Mouse (Mus musculus) embryo, embryonic 9.5 days (tissue): ENCODE results near the gene Xpo6.

Experiments used
- DNase-seq: peaks from one replicate; pipeline ENCODE4 v3.0.0-alpha.2; 2017; ENCODE audit errors: extremely low spot score

The Xpo6 gene

GRCm38 (mm10) chr7:126200178-126200996 is at the start of gene Xpo6:
Xpo6 (minus strand) TSS chr7:126200501.
- peak; percentile 95 for DNase-seq

GRCm38 (mm10) chr7:126249986-126250385 is 49.7 kb upstream of the Xpo6 start:
- DNase-seq, result no peak

DNA sequence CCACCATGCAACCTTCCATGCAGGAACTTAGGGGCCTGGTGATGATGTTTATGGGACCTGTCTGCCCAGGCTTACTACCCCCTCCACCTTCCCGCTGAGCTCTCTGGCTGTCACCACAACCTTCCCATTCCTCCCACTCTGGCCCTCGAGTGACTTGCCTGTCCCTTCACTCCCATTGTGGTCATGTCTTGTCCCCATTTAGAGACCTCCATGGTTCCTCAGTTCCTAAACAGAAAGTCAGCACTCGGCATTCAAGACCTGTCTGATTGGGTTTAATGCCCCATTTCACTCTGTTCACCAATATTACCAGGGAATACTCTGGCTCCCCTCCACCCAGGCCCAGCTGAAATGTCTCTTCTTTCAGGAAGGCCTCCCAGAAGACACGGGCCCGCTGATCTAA is 48.8 kb upstream of the Xpo6 start:
- no peak for DNase-seq

DNA sequence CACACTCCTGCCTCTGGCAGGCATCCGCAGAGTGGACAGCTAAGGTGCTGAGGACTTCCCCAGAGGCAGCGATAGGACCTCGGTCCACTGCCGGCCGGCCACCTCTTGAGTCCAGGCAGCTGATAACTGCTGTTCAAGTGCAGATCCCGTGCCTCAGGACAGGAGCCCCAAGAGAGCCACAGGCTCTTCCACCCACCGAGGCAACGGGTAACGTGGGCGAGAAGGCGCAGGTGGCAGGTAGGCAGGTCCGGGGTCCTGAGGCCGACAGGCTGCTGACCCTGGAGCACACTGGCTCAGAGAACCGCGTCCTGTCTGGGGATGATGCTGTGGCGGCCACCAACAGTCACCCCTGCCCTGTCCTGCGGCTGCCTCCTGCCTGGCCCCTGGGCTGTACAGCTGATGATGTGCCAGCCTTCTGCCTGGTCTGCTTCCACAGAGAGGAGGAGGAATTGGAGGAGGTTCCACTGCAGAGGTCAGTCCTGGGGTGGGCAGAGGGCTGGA is 48.4 kb upstream of the Xpo6 start:
- DNase-seq, result no peak

GRCm38 (mm10) chr7:126248088-126248487 is 47.8 kb upstream of the Xpo6 start:
- DNase-seq, result no peak

DNA sequence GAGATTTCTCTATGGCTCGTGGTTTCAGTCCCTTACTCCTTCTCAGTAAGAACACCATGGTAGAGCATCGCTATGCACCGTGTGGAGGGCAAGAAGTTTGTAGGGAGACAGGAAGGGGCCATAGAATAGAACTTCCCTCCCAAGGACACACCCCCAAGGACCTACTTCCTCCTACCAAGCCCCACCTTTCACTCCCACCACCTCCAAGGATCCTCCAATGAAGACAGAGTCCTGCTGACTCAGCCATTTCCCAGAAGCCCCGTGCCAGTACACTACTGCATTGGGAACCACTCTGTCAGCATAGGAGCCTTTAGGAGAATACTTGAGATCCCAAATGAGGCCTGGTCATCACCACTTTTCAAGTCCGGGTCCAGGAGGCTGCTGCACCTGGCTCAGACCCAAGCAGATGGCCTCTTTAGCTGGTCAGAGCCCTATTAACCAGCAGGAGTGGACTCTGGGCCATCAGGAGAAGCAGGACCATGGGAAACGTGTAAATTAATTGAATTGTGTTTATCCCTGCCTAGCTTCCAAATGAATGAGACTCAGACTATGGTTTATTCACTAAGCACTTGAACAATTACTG is 44.0 kb upstream of the Xpo6 start:
- no peak for DNase-seq

DNA sequence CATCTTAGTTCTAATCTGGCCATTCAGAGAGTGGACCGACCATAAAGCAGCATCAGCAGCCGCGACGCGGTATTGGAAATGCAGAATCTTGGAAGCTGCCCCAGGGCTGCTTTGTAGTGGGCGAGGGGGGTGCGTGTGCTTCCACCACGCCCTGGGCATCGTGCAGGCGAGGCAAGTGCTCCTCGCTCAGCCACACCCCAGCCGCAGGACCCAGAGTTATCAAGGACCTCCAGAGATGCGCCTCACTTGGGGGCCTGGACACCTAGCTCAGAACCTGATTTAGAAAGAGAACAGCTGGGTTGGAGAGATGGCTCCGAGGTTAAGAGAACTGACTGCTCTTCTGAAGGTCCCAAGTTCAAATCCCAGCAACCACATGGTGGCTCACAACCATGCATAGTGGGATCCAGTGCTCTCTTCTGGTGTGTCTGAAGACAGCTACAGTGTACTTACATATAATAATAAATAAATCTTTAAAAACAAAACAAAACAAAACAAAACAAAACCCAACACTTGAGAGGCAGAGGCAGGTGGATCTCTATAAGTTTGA is 40.6 kb upstream of the Xpo6 start:
- DNase-seq, result no peak

DNA sequence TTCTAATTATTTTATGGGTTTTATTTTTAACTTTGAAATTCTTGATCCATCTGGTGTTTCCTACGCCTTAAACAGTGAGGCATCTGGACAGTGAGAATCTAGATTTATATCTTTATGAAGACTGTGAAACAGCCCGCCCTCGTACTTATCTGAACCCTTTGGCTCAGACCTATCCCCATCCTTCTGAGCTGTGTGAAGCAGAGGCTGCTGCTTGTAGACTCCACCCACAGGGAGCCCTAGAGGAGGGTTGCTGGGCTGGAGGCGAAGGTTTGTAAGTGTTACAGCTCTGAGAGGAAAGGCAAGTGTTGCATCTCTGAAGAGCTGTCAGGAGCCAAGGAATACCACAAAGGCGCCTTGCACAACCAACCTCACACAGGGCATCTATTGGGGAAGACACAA is 36.5 kb upstream of the Xpo6 start:
- DNase-seq, result no peak

DNA sequence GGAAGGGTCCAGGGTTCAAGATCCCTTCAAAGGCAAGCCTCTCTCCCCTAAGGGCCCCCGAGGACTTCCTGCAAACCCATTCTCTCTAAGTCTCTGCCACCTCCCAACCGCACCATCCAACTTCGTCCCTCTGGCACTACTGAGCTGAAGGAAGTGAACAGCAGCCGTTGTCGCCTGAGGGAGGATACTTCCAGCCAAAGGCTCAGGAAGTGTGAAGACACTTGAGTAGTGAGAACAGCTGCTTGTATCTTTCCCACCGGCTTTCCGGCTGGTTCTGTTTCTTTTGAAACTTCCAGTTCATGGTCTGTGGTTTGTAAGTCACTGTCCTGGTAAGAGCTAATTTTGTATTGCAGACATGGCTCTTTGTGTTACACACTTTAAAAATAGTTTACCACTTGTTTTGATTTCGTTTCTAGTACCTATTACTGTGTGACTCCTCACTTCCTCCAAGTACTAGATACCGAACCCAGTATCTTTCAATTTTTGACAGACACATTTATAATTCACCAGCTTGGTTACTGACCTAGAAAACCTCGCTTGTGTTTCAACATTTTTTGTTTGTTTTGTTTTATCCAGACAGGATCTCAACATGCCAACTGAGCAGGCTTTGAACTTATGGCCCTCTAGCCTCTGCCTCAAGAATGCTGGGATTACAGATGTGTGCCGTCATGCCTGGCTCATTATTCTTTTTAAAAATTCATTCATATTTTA is 35.9 kb upstream of the Xpo6 start:
- no peak for DNase-seq

- DNase-seq, result no peak
Observed at GRCm38 (mm10) chr7:126234611-126235010, 34.3 kb upstream of the Xpo6 start.

GRCm38 (mm10) chr7:126232345-126233071 is 32.2 kb upstream of the Xpo6 start:
- no peak for DNase-seq

- DNase-seq, result peak; percentile 17
Observed at GRCm38 (mm10) chr7:126230357-126231148, 30.3 kb upstream of the Xpo6 start.

DNA sequence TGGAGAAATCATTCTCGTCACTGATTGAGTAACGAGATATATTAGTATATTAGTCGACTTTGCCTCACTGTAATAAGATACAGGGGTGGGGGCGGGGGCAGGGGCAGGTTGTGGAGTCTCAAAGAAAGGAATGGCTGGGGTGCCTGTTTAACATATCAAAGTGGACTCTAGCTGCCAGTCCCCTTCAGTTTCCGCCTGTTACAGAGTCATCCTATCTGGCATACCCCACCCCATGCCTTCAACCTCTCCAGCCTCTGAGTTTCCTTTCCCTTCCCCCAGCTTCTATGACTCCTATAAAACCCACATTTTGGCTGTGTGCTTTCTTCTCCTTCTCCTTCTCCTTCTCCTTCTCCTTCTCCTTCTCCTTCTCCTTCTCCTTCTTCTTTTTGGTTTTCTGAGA is 25.8 kb upstream of the Xpo6 start:
- no peak for DNase-seq

GRCm38 (mm10) chr7:126222753-126223152 is 22.5 kb upstream of the Xpo6 start:
- no peak for DNase-seq

GRCm38 (mm10) chr7:126220611-126221010 is 20.3 kb upstream of the Xpo6 start:
- no peak for DNase-seq

DNA sequence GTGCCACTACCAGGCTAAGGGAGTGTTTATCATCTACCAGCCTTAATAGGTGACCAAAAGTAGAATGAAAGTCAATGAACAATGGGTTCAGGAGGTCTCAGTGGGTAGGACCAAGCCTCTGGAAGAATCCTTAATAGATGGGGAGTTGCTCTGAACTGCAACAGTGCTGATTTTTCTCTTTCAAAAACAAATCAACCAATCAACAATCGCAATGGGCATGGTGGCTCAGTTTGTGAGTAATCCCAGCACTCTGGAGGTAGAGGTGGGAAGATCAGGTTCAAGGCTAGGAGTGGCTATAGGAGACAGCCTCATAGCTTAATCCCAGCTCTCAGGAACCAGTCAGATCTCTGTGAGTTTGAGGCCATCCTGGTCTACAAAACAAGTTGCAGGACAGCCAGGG is 18.0 kb upstream of the Xpo6 start:
- no peak for DNase-seq

DNA sequence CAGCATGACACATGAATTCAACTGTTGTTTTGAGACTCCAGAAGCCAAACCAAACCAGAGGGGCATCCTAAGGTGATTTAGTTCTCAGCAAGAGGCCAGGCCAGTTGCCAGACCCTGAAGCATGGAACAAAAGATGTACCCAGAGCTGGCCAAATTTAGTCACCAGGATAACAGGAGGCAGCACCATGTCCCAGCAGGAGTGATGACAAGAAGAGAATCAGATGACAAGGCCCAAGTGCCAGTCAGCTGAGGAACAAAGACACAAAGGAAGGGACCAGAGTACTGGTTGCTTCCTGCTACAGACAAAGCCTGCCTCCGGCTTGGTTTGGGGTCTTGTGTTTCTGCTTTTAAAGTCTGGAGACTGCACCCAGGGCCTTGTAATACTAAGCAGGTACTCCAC is 16.6 kb upstream of the Xpo6 start:
- DNase-seq, result no peak

GRCm38 (mm10) chr7:126210856-126211255 is 10.6 kb upstream of the Xpo6 start:
- DNase-seq, result no peak

- no peak for DNase-seq
Observed at GRCm38 (mm10) chr7:126200997-126201345, 670 bp upstream of the Xpo6 start.

DNA sequence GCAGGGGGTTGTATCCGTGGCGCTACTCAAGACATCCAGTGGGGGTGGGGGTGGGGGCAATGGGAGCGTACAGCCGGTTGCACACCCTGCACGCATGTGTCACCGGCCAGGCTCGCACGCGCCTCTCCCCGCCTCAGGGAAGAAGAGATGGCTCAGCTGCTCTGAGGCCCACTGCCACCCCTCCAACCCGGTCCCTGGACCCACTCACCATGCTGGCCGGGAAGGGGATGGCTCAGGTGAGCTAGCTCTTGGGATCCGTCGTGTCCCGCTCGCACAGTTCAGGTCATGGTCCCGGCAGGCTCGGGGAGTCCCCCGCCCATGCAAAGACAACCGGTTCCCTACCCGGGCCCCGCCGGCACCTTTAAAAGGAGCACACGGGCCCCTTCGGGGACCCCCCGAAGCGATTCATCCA is 604 bp downstream of the Xpo6 start:
- peak; percentile 62 for DNase-seq

DNA sequence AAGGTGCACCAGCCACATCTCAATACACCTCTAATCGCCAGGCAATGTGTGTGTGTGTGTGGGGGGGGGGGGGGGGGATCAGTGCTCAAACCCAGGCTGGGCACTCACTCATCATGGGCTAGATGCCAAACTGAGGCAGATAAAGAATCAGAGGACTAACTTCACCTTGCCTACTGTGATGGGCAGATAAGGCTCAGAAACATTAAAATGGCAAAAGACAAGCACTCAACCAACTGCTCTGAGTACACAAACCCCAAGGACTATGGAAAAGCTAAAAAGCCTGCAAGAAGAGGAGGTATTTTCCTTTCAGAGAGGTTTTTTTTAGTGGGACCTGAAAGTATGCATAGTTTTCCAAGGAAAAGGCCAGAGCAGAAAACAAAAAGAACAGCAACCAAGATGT is 1.4 kb downstream of the Xpo6 start:
- DNase-seq, result no peak
